Mouse (Mus musculus) heart, postnatal 0 days (tissue): ENCODE data around the gene Sstr5.

Experiments used
- CTCF ChIP-seq: IDR thresholded peaks from 2 replicates; pipeline ENCODE4 v1.5.1; 2016; ENCODE audit warnings: antibody characterized with exemption, control low read depth, low read depth
- EP300 ChIP-seq: IDR thresholded peaks from 2 replicates; pipeline ENCODE4 v1.6.1; 2016; ENCODE audit warnings: antibody characterized with exemption, low read depth

- TF ChIP-seq EP300 (no peak), CTCF (no peak)
These were observed 29.3 kb downstream of the Sstr5 start for GRCm38 (mm10) chr17:25467781-25468180.
